Mouse (Mus musculus): ENCODE measurements at regions not wholly inside any gene's neighbourhood (a gene's known extent, or its start where the extent isn't known, plus 50 kb on each side); places are given as distances from the start of the nearest gene placed in this dataset.

GRCm38 (mm10) chr1:52330496-52330895 is 97.5 kb upstream of the Gls start:
- Histone ChIP-seq H3K9me3 (ENCODE audit: control insufficient read depth, low read depth, low read length) (no peaks in the 10 kb centered on the region), H3K27me3 (ENCODE audit: control insufficient read depth, insufficient read depth, low read length) (no peaks in the 10 kb centered on the region), H3K27ac (ENCODE audit: low read length) (no peak overlapping the region), H3K4me3 (ENCODE audit: low read depth, low read length) (no peak overlapping the region), H3K4me2 (replicated peaks; ENCODE audit: low read depth, low read length) (no peak overlapping the region), H3K36me3 (ENCODE audit: control insufficient read depth, insufficient read depth, low read length) (no peaks in the 10 kb centered on the region), H3K9ac (replicated peaks; ENCODE audit: low read depth, low read length) (no peak overlapping the region), H3K4me1 (ENCODE audit: control insufficient read depth, insufficient read depth, low read length) (no peaks in the 10 kb centered on the region)
- no peak for ATAC-seq (ENCODE audit: insufficient number of reproducible peaks, insufficient read depth, low FRiP score, low read depth)
- 88% methylated on average over 6 of the region's 6 CpGs for WGBS

GRCm38 (mm10) chr1:52328507-52328906 is 95.5 kb upstream of the Gls start:
- no peaks in the 10 kb centered on the region for H3K9me3 ChIP-seq (ENCODE audit: control insufficient read depth, low read depth, low read length)
- no peaks in the 10 kb centered on the region for H3K4me1 ChIP-seq (ENCODE audit: control insufficient read depth, insufficient read depth, low read length)
- H3K27me3 ChIP-seq (ENCODE audit: control insufficient read depth, insufficient read depth, low read length) = no peaks in the 10 kb centered on the region
- H3K27ac ChIP-seq (ENCODE audit: low read length) = no peak overlapping the region
- H3K9ac ChIP-seq (replicated peaks; ENCODE audit: low read depth, low read length) = no peak overlapping the region
- no peak overlapping the region for H3K4me2 ChIP-seq (replicated peaks; ENCODE audit: low read depth, low read length)
- H3K36me3 ChIP-seq (ENCODE audit: control insufficient read depth, insufficient read depth, low read length) = no peaks in the 10 kb centered on the region
- H3K4me3 ChIP-seq (ENCODE audit: low read depth, low read length) = no peak overlapping the region
- no peak for ATAC-seq (ENCODE audit: insufficient number of reproducible peaks, insufficient read depth, low FRiP score, low read depth)

GRCm38 (mm10) chr1:52324356-52324755 is 91.3 kb upstream of the Gls start:
- Histone ChIP-seq H3K27ac (ENCODE audit: low read length) (no peak overlapping the region), H3K9me3 (ENCODE audit: control insufficient read depth, low read depth, low read length) (no peaks in the 10 kb centered on the region), H3K4me2 (replicated peaks; ENCODE audit: low read depth, low read length) (no peak overlapping the region), H3K9ac (replicated peaks; ENCODE audit: low read depth, low read length) (no peak overlapping the region), H3K4me3 (ENCODE audit: low read depth, low read length) (no peak overlapping the region), H3K4me1 (ENCODE audit: control insufficient read depth, insufficient read depth, low read length) (no peaks in the 10 kb centered on the region), H3K36me3 (ENCODE audit: control insufficient read depth, insufficient read depth, low read length) (no peaks in the 10 kb centered on the region), H3K27me3 (ENCODE audit: control insufficient read depth, insufficient read depth, low read length) (no peaks in the 10 kb centered on the region)
- WGBS = 80% methylated on average over 2 of the region's 2 CpGs
- no peak for ATAC-seq (ENCODE audit: insufficient number of reproducible peaks, insufficient read depth, low FRiP score, low read depth)

GRCm38 (mm10) chr1:52312076-52312633 is 79.1 kb upstream of the Gls start:
- H3K4me1 ChIP-seq (ENCODE audit: control insufficient read depth, insufficient read depth, low read length) = no peaks in the 10 kb centered on the region
- H3K4me3 ChIP-seq (ENCODE audit: low read depth, low read length) = no peak overlapping the region
- no peak for ATAC-seq (ENCODE audit: insufficient number of reproducible peaks, insufficient read depth, low FRiP score, low read depth)
- H3K9me3 ChIP-seq (ENCODE audit: control insufficient read depth, low read depth, low read length) = no peaks in the 10 kb centered on the region
- H3K4me2 ChIP-seq (replicated peaks; ENCODE audit: low read depth, low read length) = no peak overlapping the region
- WGBS = 74% methylated on average over 3 of the region's 3 CpGs
- no peak overlapping the region for H3K9ac ChIP-seq (replicated peaks; ENCODE audit: low read depth, low read length)
- H3K27me3 ChIP-seq (ENCODE audit: control insufficient read depth, insufficient read depth, low read length) = no peaks in the 10 kb centered on the region
- no peak overlapping the region for H3K27ac ChIP-seq (ENCODE audit: low read length)
- no peaks in the 10 kb centered on the region for H3K36me3 ChIP-seq (ENCODE audit: control insufficient read depth, insufficient read depth, low read length)

- Histone ChIP-seq H3K4me1 (ENCODE audit: control insufficient read depth, insufficient read depth, low read length) (0 out of 2 replicates have a peak, but pooled peaks cover 3% of the 10 kb centered on the region), H3K27me3 (ENCODE audit: control insufficient read depth, insufficient read depth, low read length) (no peaks in the 10 kb centered on the region), H3K36me3 (ENCODE audit: control insufficient read depth, insufficient read depth, low read length) (no peaks in the 10 kb centered on the region), H3K4me3 (ENCODE audit: low read depth, low read length) (no peak overlapping the region), H3K27ac (ENCODE audit: low read length) (no peak overlapping the region), H3K9me3 (ENCODE audit: control insufficient read depth, low read depth, low read length) (no peaks in the 10 kb centered on the region), H3K4me2 (replicated peaks; ENCODE audit: low read depth, low read length) (no peak overlapping the region), H3K9ac (replicated peaks; ENCODE audit: low read depth, low read length) (no peak overlapping the region)
- WGBS = 65% methylated on average over 6 of the region's 6 CpGs
- no peak for ATAC-seq (ENCODE audit: insufficient number of reproducible peaks, insufficient read depth, low FRiP score, low read depth)
These were observed 73.9 kb upstream of the Gls start for GRCm38 (mm10) chr1:52306892-52307291.

GRCm38 (mm10) chr1:52305679-52306632 is 72.9 kb upstream of the Gls start:
- H3K4me1 ChIP-seq (ENCODE audit: control insufficient read depth, insufficient read depth, low read length) = 0 out of 2 replicates have a peak, but pooled peaks cover 3% of the 10 kb centered on the region
- no peaks in the 10 kb centered on the region for H3K27me3 ChIP-seq (ENCODE audit: control insufficient read depth, insufficient read depth, low read length)
- H3K4me2 ChIP-seq (replicated peaks; ENCODE audit: low read depth, low read length) = no peak overlapping the region
- H3K4me3 ChIP-seq (ENCODE audit: low read depth, low read length) = no peak overlapping the region
- no peak for ATAC-seq (ENCODE audit: insufficient number of reproducible peaks, insufficient read depth, low FRiP score, low read depth)
- no peak overlapping the region for H3K27ac ChIP-seq (ENCODE audit: low read length)
- 82% methylated on average over 18 of the region's 18 CpGs for WGBS
- no peaks in the 10 kb centered on the region for H3K9me3 ChIP-seq (ENCODE audit: control insufficient read depth, low read depth, low read length)
- H3K9ac ChIP-seq (replicated peaks; ENCODE audit: low read depth, low read length) = no peak overlapping the region
- no peaks in the 10 kb centered on the region for H3K36me3 ChIP-seq (ENCODE audit: control insufficient read depth, insufficient read depth, low read length)

- no peaks in the 10 kb centered on the region for H3K36me3 ChIP-seq (ENCODE audit: control insufficient read depth, insufficient read depth, low read length)
- H3K4me2 ChIP-seq (replicated peaks; ENCODE audit: low read depth, low read length) = no peak overlapping the region
- no peak; the same call in 1 of the 2 replicates for ATAC-seq (ENCODE audit: insufficient number of reproducible peaks, insufficient read depth, low FRiP score, low read depth)
- 8% methylated on average over 6 of the region's 6 CpGs for WGBS
- H3K9me3 ChIP-seq (ENCODE audit: control insufficient read depth, low read depth, low read length) = no peaks in the 10 kb centered on the region
- H3K9ac ChIP-seq (replicated peaks; ENCODE audit: low read depth, low read length) = no peak overlapping the region
- H3K4me3 ChIP-seq (ENCODE audit: low read depth, low read length) = no peak overlapping the region
- H3K27ac ChIP-seq (ENCODE audit: low read length) = no peak overlapping the region
- H3K4me1 ChIP-seq (ENCODE audit: control insufficient read depth, insufficient read depth, low read length) = 0 out of 2 replicates have a peak, but pooled peaks cover 3% of the 10 kb centered on the region
- H3K27me3 ChIP-seq (ENCODE audit: control insufficient read depth, insufficient read depth, low read length) = no peaks in the 10 kb centered on the region
These were observed 69.5 kb upstream of the Gls start for GRCm38 (mm10) chr1:52302557-52302956.

GRCm38 (mm10) chr1:52301266-52301665 is 68.2 kb upstream of the Gls start:
- no peaks in the 10 kb centered on the region for H3K9me3 ChIP-seq (ENCODE audit: control insufficient read depth, low read depth, low read length)
- ATAC-seq (ENCODE audit: insufficient number of reproducible peaks, insufficient read depth, low FRiP score, low read depth) = no peak
- WGBS = 64% methylated on average over 2 of the region's 2 CpGs
- H3K9ac ChIP-seq (replicated peaks; ENCODE audit: low read depth, low read length) = no peak overlapping the region
- no peak overlapping the region for H3K4me3 ChIP-seq (ENCODE audit: low read depth, low read length)
- no peak overlapping the region for H3K27ac ChIP-seq (ENCODE audit: low read length)
- H3K36me3 ChIP-seq (ENCODE audit: control insufficient read depth, insufficient read depth, low read length) = no peaks in the 10 kb centered on the region
- H3K4me1 ChIP-seq (ENCODE audit: control insufficient read depth, insufficient read depth, low read length) = 0 out of 2 replicates have a peak, but pooled peaks cover 3% of the 10 kb centered on the region
- no peaks in the 10 kb centered on the region for H3K27me3 ChIP-seq (ENCODE audit: control insufficient read depth, insufficient read depth, low read length)
- no peak overlapping the region for H3K4me2 ChIP-seq (replicated peaks; ENCODE audit: low read depth, low read length)
